Comparison of ENCODE assay signal across 13 mouse cellular contexts in the genomic region with DNA sequence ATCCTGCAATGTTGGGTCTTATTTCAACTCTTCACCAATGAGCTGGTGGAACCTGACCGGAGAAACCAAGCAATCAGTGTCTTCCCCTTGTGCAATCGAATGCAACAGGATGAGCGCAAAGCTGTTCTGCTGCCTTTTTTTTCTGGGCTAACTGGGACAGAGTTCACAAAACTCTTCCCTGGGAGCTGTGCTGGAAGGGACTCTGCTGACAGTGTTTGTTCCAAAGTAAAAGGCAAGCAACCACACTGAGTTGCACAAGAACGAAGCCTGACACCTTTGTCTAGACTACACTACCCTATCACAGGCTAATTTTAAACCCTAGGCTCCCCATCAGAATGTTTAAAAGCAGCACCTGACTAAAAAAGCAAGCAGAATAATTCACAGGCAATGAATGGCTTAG. TPM values are rescaled to one million over a fixed set of nuclear protein-coding genes. Genes with fewer than 3 reads are reported as not detected.
DNase-seq lines count a peak whose midpoint lies in the region; ATAC-seq and TF ChIP-seq lines count a peak whose summit lies in the region.
"Had no signal": no experiment of that assay in that cellular context is flagged by ENCODE, and none has a peak within 500 bp of the region (broad histone marks: within the 10 kb centered on the region; RNA-seq: fewer than 3 reads in every experiment).

No protein-coding gene starts in this region.

- no peak for TF ChIP-seq CTCF in kidney, postnatal 0 days (IDR thresholded peaks at IDR 0.05; ENCODE audit: low read depth)

- no peak for ATAC-seq in embryonic facial prominence, embryonic 14.5 days (ENCODE audit: low read depth)
- ATAC-seq in kidney, postnatal 0 days (replicated peaks; ENCODE audit: low FRiP score, low read depth), result 0 out of 2 replicates have a peak, but pooled peaks have one; percentile 33
- ATAC-seq in liver, embryonic 15.5 days (ENCODE audit: insufficient read depth), result peak; percentile 84
- no peak for ATAC-seq in erythroid progenitor cell, adult 5-6 weeks (replicated peaks; ENCODE audit: low FRiP score, poor library complexity, severe bottlenecking)
- ATAC-seq: activated CD4-positive, CD25-positive, alpha-beta regulatory T cell, adult 4 months had no signal

- peaks cover 40% of the 10 kb centered on the region for H3K36me3 ChIP-seq in embryonic facial prominence, embryonic 14.5 days (ENCODE audit: control insufficient read depth, insufficient read depth, low read length)
- H3K36me3 ChIP-seq in embryonic facial prominence, embryonic 10.5 days (replicated peaks), result peaks cover 56% of the 10 kb centered on the region
- peaks cover 8% of the 10 kb centered on the region; the same call in 1 of the 2 replicates for H3K36me3 ChIP-seq in kidney, postnatal 0 days (ENCODE audit: insufficient read depth, low read length)
- H3K36me3 ChIP-seq in liver, embryonic 15.5 days (replicated peaks), result peaks cover 64% of the 10 kb centered on the region

- no peaks in the 10 kb centered on the region for H3K9me3 ChIP-seq in embryonic facial prominence, embryonic 14.5 days (ENCODE audit: control insufficient read depth, low read length)
- H3K9me3 ChIP-seq in embryonic facial prominence, embryonic 10.5 days, result no peaks in the 10 kb centered on the region
- no peaks in the 10 kb centered on the region for H3K9me3 ChIP-seq in kidney, postnatal 0 days (replicated peaks; ENCODE audit: low read length)
- no peaks in the 10 kb centered on the region for H3K9me3 ChIP-seq in liver, embryonic 15.5 days (replicated peaks)
- H3K9me3 ChIP-seq: embryonic facial prominence, embryonic 15.5 days; forebrain, embryonic 15.5 days; G1E had no signal

- H3K4me2 ChIP-seq in embryonic facial prominence, embryonic 14.5 days (ENCODE audit: low read depth, low read length), result no peak overlapping the region
- H3K4me2 ChIP-seq in kidney, postnatal 0 days (ENCODE audit: low read length), result no peak overlapping the region
- H3K4me2 ChIP-seq in liver, embryonic 15.5 days, result no peak overlapping the region
- H3K4me2 ChIP-seq: embryonic facial prominence, embryonic 15.5 days; forebrain, embryonic 15.5 days had no signal

- no peak overlapping the region for H3K27ac ChIP-seq in embryonic facial prominence, embryonic 14.5 days (replicated peaks; ENCODE audit: low read depth, low read length)
- H3K27ac ChIP-seq in embryonic facial prominence, embryonic 10.5 days (replicated peaks), result no peak overlapping the region
- H3K27ac ChIP-seq in kidney, postnatal 0 days, result no peak overlapping the region
- H3K27ac ChIP-seq in liver, embryonic 15.5 days (replicated peaks), result peak overlapping the region; percentile 4; the same call in 1 of the 2 replicates
- H3K27ac ChIP-seq: embryonic facial prominence, embryonic 15.5 days; forebrain, embryonic 15.5 days had no signal

- peaks cover 3% of the 10 kb centered on the region; the same call in 1 of the 2 replicates for H3K4me1 ChIP-seq in embryonic facial prominence, embryonic 14.5 days (ENCODE audit: control insufficient read depth, insufficient read depth, low read length)
- peaks cover 12% of the 10 kb centered on the region for H3K4me1 ChIP-seq in embryonic facial prominence, embryonic 10.5 days
- H3K4me1 ChIP-seq in kidney, postnatal 0 days (replicated peaks; ENCODE audit: insufficient read depth, low read length), result 0 out of 2 replicates have a peak, but pooled peaks cover 6% of the 10 kb centered on the region
- peaks cover 6% of the 10 kb centered on the region for H3K4me1 ChIP-seq in liver, embryonic 15.5 days (replicated peaks)
- H3K4me1 ChIP-seq: embryonic facial prominence, embryonic 15.5 days; forebrain, embryonic 15.5 days had no signal

- DNase-seq in embryonic facial prominence, embryonic 14.5 days (ENCODE audit: low spot score), result peak; percentile 11
- no peak for DNase-seq in embryonic facial prominence, embryonic 10.5 days (ENCODE audit: low spot score)
- DNase-seq in layer of hippocampus, adult 9-11 months, result peak; percentile 59
- no peak for DNase-seq in layer of hippocampus, postnatal 10 days (ENCODE audit: low spot score in 2 of 2)
- peak; percentile 8 for DNase-seq in kidney, postnatal 0 days (ENCODE audit: low spot score)
- no peak for DNase-seq in spleen, postnatal 10 days (ENCODE audit: low spot score in 2 of 2)
- DNase-seq: cerebellum, postnatal 14 days had no signal

- no peak overlapping the region for H3K4me3 ChIP-seq in embryonic facial prominence, embryonic 14.5 days (ENCODE audit: low read depth, low read length)
- H3K4me3 ChIP-seq in embryonic facial prominence, embryonic 10.5 days, result no peak overlapping the region
- H3K4me3 ChIP-seq in kidney, postnatal 0 days (replicated peaks; ENCODE audit: low read depth, low read length), result no peak overlapping the region
- no peak overlapping the region for H3K4me3 ChIP-seq in liver, embryonic 15.5 days (replicated peaks)
- H3K4me3 ChIP-seq: embryonic facial prominence, embryonic 15.5 days; forebrain, embryonic 15.5 days had no signal

- no peak overlapping the region for H3K9ac ChIP-seq in embryonic facial prominence, embryonic 14.5 days (ENCODE audit: low read depth, low read length)
- no peak overlapping the region for H3K9ac ChIP-seq in kidney, postnatal 0 days (ENCODE audit: low read depth, low read length)
- H3K9ac ChIP-seq in liver, embryonic 15.5 days, result no peak overlapping the region
- H3K9ac ChIP-seq: embryonic facial prominence, embryonic 15.5 days; forebrain, embryonic 15.5 days had no signal

- 80% methylated on average over 4 of the region's 4 CpGs for WGBS in embryonic facial prominence, embryonic 14.5 days
- WGBS in embryonic facial prominence, embryonic 10.5 days, result 89% methylated on average over 4 of the region's 4 CpGs
- WGBS in kidney, postnatal 0 days, result 80% methylated on average over 4 of the region's 4 CpGs
- WGBS in liver, embryonic 15.5 days (ENCODE audit: insufficient replicate concordance), result 71% methylated on average over 4 of the region's 4 CpGs

- no peaks in the 10 kb centered on the region for H3K27me3 ChIP-seq in embryonic facial prominence, embryonic 14.5 days (replicated peaks; ENCODE audit: control insufficient read depth, insufficient read depth, low read length)
- H3K27me3 ChIP-seq in embryonic facial prominence, embryonic 10.5 days (replicated peaks; ENCODE audit: low read depth, poor library complexity, severe bottlenecking), result no peaks in the 10 kb centered on the region
- no peaks in the 10 kb centered on the region for H3K27me3 ChIP-seq in kidney, postnatal 0 days (ENCODE audit: insufficient read depth, low read length)
- no peaks in the 10 kb centered on the region for H3K27me3 ChIP-seq in liver, embryonic 15.5 days
- H3K27me3 ChIP-seq: embryonic facial prominence, embryonic 15.5 days; forebrain, embryonic 15.5 days had no signal

RNA-seq across cellular contexts. Expression of gene Psat1, which starts 42.4 kb away (rescaled TPM):
- polyA plus RNA-seq in embryonic facial prominence, embryonic 14.5 days (2014; fragmentation: Nextera tagmentation; extraction: Ambion mirVana), result 121 and 126 TPM in 2 replicates
- 116 and 135 TPM in 2 replicates for polyA plus RNA-seq in embryonic facial prominence, embryonic 10.5 days (2016; fragmentation: Nextera tagmentation; extraction: Ambion mirVana)
- total RNA-seq in layer of hippocampus, postnatal 10 days (2021), result 100 to 1,000 TPM; 117 to 130 TPM
- polyA plus RNA-seq in kidney, postnatal 0 days (2015; fragmentation: Nextera tagmentation; extraction: Ambion mirVana), result 55.0 and 55.2 TPM in 2 replicates
- 169 and 208 TPM in 2 replicates for polyA plus RNA-seq in liver, embryonic 15.5 days (2015; fragmentation: Nextera tagmentation; extraction: Ambion mirVana)
- 13.0 and 14.4 TPM in 2 replicates for total RNA-seq in erythroid progenitor cell, adult 5-6 weeks (2015; ENCODE audit: low replicate concordance)
- total RNA-seq in erythroid progenitor cell, adult 5-6 weeks (2017; ENCODE audit: low replicate concordance), result 11.7 and 35.3 TPM in 2 replicates

Comparison
In these comparisons a context has a peak if more than half of its experiments do, and no peak if none do; other contexts are left out.
1. DNase-seq: peak in embryonic facial prominence, embryonic 14.5 days (single experiment), layer of hippocampus, adult 9-11 months (single experiment) and kidney, postnatal 0 days (single experiment); none in embryonic facial prominence, embryonic 10.5 days (single experiment), layer of hippocampus, postnatal 10 days (0 of 2) and spleen, postnatal 10 days (0 of 2).
2. ATAC-seq: peak in kidney, postnatal 0 days (single experiment) and liver, embryonic 15.5 days (single experiment); none in embryonic facial prominence, embryonic 14.5 days (single experiment) and erythroid progenitor cell, adult 5-6 weeks (single experiment).